Mouse (Mus musculus) thymus, adult 2 months (tissue): ENCODE results near the gene Gm9195.

Source experiments
- CTCF ChIP-seq: fragments of 200-500 bp; IDR thresholded peaks from 2 replicates; pipeline ENCODE4 v1.5.1; 2012; ENCODE audit warnings: mild to moderate bottlenecking, control low read depth, low read length, moderate library complexity, borderline replicate concordance; ENCODE audit not compliant: control insufficient read depth, poor library complexity, insufficient read depth; ENCODE audit errors: extremely low read depth
- POLR2A ChIP-seq: fragments of 200-500 bp; IDR thresholded peaks from 2 replicates; pipeline ENCODE4 v1.6.1; 2012; ENCODE audit warnings: mild to moderate bottlenecking, low read length, control low read depth, moderate library complexity; ENCODE audit not compliant: control insufficient read depth, poor library complexity, insufficient read depth; ENCODE audit errors: extremely low read depth

GRCm38 (mm10) chr14:72440436-72440835 lies 51.2 kb downstream of the Gm9195 start:
- TF ChIP-seq POLR2A (no peak), CTCF (no peak)
